Mouse (Mus musculus) kidney, postnatal 36 days (tissue): ENCODE measurements around the gene Cpsf6.

ENCODE experiments used
- DNase-seq, 2 experiments: peaks; one replicate each; pipeline ENCODE4 v3.0.0; 2021 to 2022; ENCODE audit warnings: mixed read lengths in 2 of 2

Cpsf6 gene

DNA sequence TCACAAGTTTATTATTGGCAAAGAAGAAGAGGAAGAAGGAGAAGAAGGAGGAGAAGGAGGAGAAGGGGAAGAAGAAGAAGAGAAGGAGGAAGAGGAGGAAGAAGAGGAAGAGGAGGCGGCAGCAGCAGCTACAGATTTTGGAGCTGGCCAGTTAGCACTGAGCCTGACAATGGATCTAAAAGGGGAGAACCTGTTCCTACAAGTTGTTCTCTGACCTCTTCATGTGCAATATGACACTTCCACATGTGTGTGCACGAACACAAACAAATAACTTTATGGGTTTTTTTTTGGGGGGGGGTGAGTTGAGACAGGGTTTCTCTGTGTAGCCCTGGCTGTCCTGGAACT is 5.2 kb upstream of the Cpsf6 start:
- no peak for DNase-seq

DNA sequence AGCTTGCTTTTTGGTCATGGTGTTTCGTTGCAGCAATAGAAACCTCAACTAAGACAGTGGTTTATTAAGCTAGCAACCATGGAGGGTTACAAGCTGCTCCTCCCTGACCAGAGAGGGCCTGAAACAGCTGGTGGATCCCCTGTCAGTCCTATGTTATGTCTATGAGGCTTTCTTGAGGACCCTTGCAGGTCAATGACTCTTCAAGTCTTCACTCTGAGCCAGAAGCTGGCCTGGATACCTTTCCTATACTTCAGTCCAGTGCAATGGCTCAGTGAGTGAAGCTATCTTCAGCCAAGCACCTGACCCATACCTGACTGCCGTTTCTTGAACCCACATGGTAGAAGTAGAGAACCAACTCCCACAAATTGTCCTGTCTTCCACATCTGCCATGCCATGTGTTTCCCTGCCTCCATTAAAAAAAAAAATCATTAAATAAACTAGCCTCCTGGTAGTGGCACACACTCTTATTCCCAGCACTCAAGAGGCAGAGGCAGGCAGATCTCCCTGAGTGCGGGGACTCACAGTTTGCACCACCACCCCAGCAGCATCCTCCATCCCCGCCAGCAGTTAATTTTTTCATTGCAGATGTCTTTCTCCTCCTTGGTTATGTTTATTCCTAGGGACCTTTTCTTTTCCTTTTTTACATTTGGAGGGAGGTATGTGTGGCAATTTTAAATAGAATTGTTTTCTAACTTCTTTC is 4.7 kb upstream of the Cpsf6 start:
- no peak for DNase-seq

DNA sequence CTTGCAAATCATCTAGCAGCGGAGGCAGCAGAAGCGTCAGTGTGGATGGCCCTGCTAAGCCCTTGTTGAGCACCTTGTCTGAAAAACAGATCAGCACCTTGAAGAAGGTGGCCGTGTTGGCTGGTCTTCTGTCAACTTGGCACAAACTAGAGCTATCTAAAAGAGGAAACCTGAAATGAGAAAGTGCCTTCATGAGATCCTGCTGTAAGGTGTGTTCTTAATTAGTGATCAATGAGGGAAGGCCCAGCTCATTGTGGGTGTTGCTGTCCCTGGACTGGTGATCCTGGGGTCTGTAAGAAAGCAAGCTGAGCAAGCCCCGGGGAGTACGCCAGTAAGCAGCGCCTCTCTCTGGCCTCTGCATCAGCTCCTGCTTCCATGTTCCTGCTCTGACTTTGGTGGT is 4.1 kb upstream of the Cpsf6 start:
- DNase-seq, result no peak

DNA sequence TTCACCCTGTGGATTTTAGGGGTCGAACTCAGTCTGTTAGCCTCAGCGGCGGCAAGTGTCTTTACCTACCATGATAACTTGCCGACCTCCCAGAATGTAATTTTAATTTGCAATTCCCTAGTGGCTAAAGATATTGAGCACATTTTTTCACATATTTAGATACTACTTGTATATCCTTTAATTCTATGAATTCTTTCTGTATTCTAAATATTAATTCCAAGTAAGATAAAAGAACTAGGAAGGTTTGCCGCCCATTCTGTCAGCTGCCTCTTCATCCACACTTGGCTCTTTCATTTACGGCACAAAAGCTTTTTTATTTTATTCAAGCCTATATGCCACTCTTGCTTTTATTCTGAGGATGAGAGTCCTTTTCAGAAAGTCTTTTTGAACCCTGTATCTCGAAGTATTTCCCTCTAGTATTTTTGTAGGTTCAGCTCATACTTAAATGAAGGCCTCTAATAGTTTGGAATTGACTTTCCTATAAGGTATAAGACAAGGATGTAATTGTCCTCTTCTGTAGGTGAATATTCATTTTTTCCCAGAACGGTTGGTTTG is 3.3 kb upstream of the Cpsf6 start:
- DNase-seq, result no peak

DNA sequence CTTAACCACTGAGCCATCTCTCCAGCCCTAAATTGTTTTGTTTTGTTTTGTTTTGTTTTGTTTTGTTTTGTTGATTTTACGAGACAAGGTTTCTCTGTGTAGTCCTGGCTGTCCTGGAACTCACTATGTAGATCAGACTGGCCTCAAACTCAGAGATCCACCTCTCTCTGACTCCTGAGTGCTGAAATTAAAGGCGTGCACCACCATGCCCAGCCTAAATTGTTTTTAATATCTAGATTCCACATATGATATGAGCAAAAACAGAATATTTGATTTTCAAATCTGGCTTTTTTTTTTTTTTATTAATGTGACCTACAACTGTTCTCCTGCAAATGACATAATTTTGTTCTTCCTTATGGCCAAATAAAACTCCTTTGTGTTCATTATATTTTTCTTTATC is 2.3 kb upstream of the Cpsf6 start:
- no peak for DNase-seq

DNA sequence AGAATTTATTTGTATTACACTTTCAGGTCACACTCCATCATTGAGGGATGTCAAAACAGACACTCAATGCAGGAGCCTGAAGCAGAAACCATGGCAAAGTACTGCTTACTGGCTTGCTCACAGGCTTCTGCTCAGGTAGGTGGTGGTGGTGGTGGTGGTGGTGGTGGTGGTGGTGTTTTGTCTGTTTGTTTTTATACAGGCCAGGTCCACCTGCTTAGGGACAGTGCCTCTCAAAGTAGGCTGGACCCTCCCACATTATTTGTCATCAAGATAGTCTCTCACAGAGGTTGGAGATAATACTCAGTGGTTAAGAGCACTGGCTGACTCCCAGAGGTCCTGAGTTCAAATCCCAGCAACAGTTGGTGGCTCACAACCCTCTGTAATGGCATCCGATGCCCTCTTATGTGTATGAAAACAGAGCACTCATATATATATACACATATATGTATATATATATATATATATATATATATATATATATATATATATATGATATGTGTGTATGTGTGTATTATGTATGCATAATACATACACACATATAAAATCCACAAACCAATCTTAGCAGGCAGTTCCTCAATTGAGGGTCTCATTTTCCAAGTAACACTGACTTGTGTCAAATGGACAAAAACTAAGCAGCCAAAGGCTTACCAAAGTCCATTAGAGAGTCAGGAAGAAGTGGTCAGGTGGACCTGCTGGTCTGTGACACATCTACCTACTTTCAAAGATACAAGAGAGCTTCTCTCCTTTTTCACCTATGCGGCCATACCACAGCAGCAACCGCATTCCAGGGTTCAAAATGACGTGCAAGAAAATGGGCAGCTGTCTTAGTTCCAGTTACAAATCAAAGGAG is 1.1 kb upstream of the Cpsf6 start:
- DNase-seq, result no peak

DNA sequence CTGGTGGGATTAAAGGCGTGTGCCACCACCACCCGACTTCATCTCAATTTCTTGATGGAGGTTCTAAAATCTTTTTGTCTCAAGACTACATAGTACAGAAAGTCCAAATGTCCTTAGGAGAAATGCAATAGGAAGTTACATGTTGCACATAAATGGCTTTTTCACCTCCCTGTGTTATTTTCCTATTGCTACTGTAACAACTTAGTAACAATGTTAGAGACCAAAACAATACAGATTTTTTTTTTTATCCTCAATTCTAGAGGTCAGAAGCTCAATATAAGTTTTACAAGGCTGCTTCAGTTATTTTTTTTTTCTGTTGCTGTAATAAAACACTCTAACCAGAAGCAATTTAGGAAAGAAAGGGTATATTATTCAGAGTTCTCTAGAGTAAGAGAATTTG is 374 bp downstream of the Cpsf6 start:
- DNase-seq, result no peak

DNA sequence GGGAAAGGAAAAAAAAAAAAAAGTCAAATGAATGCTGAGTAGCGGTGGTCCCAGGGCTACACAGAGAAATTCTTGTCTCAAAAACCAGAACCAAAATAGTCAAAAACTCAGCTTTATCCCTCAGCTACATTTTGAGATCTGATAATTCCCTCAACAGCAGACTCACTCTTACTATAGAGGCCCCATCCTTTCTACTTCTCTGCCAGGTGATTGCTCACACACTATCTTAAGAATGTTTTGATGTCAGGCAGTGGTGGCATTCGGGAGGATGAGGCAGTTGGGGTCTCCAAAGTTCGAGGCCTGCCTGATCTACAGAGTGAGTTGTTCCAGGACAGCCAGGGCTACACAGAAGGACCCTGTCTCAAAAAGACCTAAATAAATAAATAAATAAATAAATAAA is 1.2 kb downstream of the Cpsf6 start:
- DNase-seq, result no peak

DNA sequence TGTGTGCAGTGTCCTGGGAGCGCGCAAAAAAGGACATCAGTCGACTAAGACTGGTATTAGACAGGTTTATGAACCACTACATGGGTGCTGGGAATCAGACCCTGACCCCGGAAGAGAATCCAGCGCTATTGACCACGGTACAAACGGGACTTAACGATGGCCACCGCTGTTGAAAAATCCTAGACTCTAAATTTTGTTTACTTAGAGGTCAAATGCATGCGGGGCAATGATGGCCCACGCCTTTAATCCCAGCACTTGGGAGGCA is 1.6 kb downstream of the Cpsf6 start:
- DNase-seq, result no peak

DNA sequence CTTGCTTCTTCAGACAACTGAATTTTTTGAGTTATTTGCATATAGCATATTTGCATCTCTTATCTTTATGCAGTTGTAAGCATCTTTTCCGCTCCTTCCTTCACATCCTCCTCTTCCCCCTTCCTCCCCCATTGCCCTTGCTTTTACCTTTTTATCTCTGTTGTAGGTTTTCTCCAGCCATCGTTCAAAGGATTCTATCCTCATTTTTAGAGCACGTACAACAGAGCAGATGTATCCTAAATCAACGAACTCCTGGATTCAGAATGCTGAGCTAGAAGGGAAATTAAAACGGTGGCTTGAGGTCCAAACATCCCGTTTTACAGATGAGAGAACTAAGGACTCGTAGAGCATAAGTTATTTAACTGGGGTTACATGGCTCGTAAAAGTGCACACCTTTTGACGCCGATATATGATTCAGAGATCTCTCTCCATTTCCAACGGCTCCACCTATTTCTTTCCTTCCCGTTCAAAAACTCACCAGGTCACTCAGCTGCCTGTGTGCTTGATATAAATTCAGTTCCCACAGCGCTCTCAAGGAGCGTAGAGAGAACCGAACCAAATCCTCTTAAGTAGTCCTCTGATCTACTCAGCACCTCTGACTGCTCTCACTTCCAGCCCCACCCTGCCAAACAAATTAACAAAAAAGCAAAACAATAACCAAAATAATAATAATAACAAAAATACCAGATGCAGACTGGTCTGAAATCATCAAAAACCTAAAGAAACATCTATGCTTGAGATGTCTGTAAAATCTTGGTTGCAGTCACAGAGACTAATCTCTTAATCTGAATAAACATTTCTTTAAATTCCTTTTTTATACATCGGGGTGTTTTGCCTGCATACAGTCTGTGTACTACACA is 2.2 kb downstream of the Cpsf6 start:
- DNase-seq, result no peak

DNA sequence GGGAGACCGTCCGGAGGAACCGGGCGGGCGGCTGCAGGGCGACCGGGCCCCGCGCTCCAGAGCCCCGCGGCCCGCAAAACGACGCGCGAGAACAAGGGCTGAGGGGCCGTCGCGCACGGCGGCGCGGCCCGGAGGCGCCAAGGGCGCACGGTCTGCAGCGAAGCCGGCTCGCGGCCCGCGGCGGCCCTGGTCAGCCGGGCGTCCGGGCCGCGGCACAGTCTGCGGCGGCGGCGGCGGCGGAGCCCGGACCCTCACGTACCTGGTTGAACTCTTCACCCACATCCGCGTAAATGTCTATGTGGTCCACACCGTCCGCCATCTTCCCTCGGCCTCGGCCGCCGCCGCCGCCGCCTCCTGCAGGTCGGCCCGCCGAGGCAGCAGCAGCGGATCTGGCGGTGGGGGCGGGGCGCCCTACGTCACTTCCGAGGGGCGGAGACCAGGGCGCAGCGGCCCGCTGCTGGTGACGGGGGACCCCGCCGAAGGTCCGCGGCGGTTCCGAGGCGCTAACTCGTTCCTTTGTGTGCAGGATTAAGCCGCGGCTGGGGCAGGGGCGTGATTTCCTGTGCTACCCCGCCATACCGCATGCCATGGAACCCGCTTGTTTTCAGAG is 3.1 kb downstream of the Cpsf6 start:
- DNase-seq, result peak; percentile 96 to 99

DNA sequence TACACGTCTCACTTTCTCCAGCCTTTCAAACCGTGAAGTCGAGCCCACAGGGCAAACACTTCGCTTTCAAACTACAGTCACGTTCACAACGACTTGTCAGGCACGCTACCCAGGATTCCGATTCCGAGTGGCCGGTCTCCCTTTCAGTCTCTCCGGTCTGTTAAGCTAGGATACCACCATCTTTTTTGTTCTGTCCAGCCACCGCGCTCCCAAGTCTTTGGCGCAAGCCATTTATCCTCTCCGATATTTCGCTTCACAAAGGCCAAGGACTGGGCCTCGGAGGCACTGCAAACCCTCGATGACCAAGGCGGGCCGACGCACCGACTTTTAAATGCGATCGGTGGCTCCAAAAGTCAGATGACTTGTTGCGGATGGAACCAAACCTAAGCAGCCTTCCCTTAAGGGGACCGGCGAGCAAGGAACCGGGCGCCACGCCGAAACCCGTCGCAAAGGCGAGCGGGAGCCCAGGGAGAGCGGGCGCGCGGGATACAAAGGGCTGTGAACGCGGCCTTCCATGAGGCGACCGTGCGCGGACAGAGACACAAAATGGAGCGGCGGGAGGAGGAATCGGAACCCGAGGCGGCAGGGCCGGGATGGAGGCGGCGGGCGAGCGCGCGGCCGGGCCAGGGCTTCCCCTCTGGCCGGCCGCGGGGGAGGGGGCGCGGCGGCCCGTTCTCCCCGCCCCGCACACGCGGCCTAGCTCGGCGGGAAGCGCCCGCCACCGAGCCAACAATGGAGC is 3.8 kb downstream of the Cpsf6 start:
- peak; percentile 40 to 68 for DNase-seq

DNA sequence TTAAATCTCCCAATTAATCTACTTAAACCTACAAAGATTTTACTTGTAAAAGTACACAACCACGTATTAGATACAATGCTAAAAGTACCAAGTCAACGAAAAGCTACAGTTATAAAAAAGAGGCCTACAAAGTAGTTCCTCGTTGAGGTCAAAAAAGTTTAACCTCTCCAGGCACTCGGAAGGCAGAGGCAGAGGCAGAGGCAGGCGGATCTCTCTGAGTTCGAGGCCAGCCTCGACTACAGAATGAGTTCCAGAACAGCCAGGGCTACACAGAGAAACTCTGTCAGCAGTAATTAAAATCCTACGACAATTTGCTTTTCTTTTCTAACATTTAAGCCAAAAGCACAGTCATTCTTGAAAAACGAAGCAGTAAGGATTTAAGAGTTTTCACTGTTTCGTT is 4.7 kb downstream of the Cpsf6 start:
- DNase-seq, result no peak

DNA sequence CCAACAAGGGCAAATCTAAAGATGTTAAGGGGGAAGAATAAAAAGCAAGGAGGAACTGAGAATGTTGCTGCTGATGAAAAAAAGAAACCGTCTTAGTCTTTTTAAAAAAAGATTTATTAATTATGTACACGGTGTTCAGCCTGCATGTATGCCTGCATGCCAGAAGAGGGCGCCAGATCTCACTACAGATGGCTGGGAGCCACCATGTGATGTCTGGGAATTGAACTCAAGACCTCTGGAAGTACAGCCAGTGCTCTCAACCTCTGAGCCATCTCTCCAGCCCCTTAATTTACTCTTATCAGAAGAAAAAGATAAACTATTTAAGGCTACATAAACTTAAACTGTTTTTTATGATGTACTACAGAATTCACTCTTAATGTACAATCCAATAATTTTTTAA is 16.7 kb downstream of the Cpsf6 start:
- peak; percentile 38 to 82 for DNase-seq

DNA sequence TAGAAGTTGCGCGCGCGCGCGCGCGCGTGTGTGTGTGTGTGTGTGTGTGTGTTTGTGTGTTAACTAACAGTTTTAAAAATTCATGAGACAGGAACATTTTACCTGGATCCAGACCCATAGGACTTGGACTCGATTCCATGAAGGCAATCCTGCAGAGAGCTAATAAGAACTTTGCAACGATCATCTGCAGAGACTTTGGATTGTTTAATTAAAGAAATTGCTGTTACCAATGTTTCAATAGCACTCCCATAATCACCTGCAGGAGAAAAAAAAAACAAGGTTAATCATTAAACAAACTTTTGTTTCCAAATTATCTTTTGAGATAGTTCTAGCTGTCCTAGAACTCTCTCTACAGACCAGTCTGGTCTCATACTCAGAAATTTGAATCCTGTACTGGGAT is 20.9 kb downstream of the Cpsf6 start:
- no peak for DNase-seq

DNA sequence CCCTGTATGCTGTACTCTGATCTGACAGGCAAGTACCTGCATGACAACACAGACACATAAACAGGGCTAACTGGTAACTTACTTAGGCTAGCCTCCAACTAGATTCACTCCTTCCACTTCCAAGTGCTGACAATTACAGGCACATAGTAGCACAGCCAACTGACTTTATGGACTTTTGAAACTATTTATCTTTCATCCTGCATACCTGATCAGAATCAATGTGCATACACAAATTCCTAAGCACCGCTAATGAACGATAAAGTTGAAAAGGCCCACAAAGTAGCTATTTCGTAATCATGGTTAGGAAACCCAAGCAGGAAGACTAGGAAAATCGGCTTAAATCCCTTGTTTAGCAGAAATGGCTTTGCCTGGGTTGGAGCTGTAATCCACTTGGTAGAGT is 36.8 kb downstream of the Cpsf6 start:
- no peak for DNase-seq

DNA sequence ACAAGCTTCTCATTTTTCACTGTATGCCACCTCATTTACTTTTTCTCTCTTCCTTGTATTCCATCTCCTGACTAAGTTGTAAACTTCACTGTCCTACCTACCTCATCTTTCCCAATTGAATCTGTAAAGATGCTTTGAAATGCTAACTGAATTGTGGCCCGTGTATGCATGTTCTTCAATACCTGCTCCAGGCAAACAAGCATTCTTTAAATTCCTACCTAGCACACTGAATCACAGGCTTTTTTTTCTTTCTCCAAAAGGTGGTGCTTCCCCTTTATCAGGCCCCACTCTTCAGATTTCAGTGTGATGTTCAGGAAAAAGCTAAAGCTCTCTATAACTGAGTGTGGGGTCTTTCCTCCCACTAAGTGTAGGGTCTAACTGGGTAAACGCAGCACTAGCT is 37.4 kb downstream of the Cpsf6 start:
- no peak for DNase-seq

DNA sequence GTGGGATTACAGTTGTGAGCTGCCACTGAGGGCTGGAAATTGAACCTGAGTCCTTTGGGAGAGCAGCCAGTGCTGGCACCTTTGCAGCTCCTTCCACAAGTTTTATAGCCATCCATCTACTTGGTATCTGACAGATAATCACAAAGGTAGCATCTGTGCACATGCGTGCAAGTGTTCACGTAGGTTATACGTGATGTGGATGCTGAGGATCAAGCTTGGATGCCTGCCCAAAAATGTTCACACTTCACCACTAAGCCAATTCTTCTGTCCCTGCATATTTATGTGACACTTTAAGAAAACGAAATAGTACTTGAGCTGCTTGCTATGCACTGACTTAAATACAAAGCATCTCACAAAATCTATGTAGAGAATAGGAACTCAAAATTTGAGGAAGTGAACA is 38.8 kb downstream of the Cpsf6 start:
- DNase-seq, result no peak

DNA sequence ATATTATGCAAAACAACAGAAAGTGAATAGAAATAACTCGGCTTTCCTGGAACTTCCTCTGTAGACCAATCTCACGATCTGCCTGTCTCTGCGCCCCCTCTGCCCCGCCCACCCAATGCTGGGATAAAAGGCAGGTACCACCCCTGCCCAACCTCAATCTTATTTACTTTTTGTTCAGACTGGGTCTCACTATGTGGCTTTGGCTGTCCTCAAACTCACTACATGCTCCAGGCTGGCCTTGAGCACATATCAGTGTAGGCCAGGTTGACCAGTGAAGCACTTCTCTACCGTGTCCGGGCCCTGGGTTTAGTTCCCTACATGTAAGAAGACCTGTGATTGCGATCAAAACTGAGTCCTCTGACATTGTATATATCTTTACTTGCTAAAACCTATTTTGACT is 40.6 kb downstream of the Cpsf6 start:
- DNase-seq, result no peak

DNA sequence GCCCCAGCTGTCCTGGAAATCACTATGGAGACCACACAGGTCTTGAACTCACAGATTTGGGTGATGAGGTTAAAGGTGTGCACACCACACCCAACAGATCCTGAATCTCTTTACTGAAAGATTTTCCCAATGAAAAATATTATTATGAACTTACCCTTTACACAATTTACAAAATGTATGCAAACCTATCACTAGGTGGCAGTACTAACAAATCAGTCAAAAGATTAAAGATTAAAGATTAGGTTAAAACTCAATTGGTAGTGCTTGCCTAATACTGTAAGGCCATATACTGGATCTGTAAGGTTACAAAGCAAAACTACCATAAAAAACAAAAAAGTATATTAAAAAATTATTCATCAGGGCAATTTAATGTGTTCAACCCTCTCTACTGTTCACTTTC is 41.9 kb downstream of the Cpsf6 start:
- DNase-seq, result no peak

DNA sequence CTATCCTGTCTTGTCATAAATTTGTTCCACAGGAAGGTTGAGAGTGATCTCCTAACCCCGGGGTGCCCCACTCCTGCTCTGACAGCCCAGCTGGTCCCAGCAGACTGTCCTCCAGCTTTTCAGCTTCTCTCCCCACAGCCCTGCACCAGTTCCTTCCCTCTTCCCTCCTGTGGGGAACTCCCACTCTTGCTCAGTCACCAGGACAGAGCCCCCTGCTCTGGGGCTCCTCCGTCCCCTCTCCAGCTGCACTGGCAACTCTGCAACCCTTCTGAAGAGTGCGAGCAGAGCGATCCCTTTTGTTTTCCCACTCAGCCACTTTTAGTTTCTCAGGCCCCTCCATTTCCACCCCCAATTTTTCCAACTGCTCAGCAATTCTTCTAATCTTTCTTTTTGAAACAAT is 44.2 kb downstream of the Cpsf6 start:
- no peak for DNase-seq

DNA sequence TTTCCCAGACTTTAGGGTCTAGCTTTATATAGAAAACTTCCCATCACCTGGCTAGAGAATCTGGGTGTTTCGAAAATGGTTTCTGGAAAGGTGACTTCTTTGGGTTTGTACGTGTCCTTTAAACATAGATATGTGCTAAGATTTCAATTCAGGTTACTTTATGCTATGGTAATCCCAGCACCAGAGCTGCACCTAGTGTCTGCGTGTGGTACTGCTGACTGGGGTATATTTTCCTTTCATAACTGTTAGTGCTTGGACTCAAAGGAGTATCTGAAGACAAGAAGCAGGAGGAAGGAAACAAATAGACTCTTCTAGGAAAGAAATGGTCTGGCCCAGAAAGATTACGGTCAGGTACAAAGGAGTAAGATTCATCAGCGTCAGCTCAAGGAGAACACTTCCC is 49.3 kb downstream of the Cpsf6 start:
- peak in 1 of 2 experiments; percentile 47 for DNase-seq

DNA sequence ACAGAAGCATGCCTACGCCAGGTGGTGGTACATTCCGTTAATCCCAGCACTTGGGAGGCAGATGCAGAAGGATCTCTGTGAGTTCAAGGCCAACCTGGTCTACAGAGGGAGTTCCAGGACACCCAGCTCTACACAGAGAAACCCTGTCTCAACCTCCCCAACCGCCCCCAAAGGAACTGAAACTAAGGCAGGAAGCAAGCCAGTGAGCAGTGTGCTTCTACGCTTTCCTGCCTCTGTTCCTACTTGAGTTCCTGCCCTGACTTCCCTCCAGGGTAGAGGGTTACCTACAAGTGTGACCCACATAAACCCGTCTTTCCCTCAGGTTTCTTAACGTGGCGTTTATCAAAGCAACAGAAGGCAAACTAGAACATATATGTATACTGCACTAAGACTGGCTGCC is 56.0 kb downstream of the Cpsf6 start:
- no peak for DNase-seq
